Mouse (Mus musculus): Measurements from ENCODE around the gene Wdr77. TPM values are rescaled to one million over a fixed set of nuclear protein-coding genes. Genes with fewer than 3 reads are reported as not detected.

The Wdr77 gene
- total RNA-seq, 2 experiments from 2014 or later, result 49.0 to 75.6 TPM

Other genes starting within 250 kb of the Wdr77 start
- gene Rap1a, start 158.0 kb upstream of the Wdr77 start, total RNA-seq (2014; fragmentation: Nextera tagmentation), result 93.1 and 98.0 TPM in 2 replicates
- 138 and 144 TPM in 2 replicates for gene Rap1a, start 158.0 kb upstream of the Wdr77 start, total RNA-seq (2017)
- gene Adora3, start 88.5 kb upstream of the Wdr77 start, total RNA-seq (2014; fragmentation: Nextera tagmentation), result 1.4 and 1.5 TPM in 2 replicates
- 0.26 and 1.9 TPM in 2 replicates for gene Adora3, start 88.5 kb upstream of the Wdr77 start, total RNA-seq (2017)
- gene Tmigd3, start 88.5 kb upstream of the Wdr77 start, total RNA-seq (2014; fragmentation: Nextera tagmentation), result 0.28 TPM in 1 of 2 replicates, not detected in the other
- not detected in 2 replicates for gene Tmigd3, start 88.5 kb upstream of the Wdr77 start, total RNA-seq (2017)
- gene I830077J02Rik, start 26.7 kb upstream of the Wdr77 start, total RNA-seq (2014; fragmentation: Nextera tagmentation), result 29.2 and 45.0 TPM in 2 replicates
- gene I830077J02Rik, start 26.7 kb upstream of the Wdr77 start, total RNA-seq (2017), result 22.2 and 22.4 TPM in 2 replicates
- 389 and 444 TPM in 2 replicates for gene Atp5f1, start 730 bp downstream of the Wdr77 start, total RNA-seq (2014; fragmentation: Nextera tagmentation)
- 507 and 649 TPM in 2 replicates for gene Atp5f1, start 730 bp downstream of the Wdr77 start, total RNA-seq (2017)
- 4.6 and 10.2 TPM in 2 replicates for gene Ovgp1, start 14.3 kb downstream of the Wdr77 start, total RNA-seq (2014; fragmentation: Nextera tagmentation)
- gene Ovgp1, start 14.3 kb downstream of the Wdr77 start, total RNA-seq (2017), result 0.78 and 0.88 TPM in 2 replicates
- gene Pifo, start 55.3 kb downstream of the Wdr77 start, total RNA-seq (2014; fragmentation: Nextera tagmentation), result not detected in 2 replicates
- not detected in 2 replicates for gene Pifo, start 55.3 kb downstream of the Wdr77 start, total RNA-seq (2017)
- gene Chil5, start 73.4 kb downstream of the Wdr77 start, total RNA-seq (2014; fragmentation: Nextera tagmentation), result not detected in 2 replicates
- gene Chil5, start 73.4 kb downstream of the Wdr77 start, total RNA-seq (2017), result 1.6 TPM in 1 of 2 replicates, not detected in the other
- not detected in 2 replicates for gene Chia1, start 153.9 kb downstream of the Wdr77 start, total RNA-seq (2014; fragmentation: Nextera tagmentation)
- 0.39 TPM in 1 of 2 replicates, not detected in the other for gene Chia1, start 153.9 kb downstream of the Wdr77 start, total RNA-seq (2017)
- gene Chil3, start 208.2 kb downstream of the Wdr77 start, total RNA-seq (2014; fragmentation: Nextera tagmentation), result 0.41 and 51.7 TPM in 2 replicates
- gene Chil3, start 208.2 kb downstream of the Wdr77 start, total RNA-seq (2017), result 63.3 and 79.3 TPM in 2 replicates